Mouse (Mus musculus) liver, embryonic 15.5 days (tissue): ENCODE data around the gene Tpst1. TPM values are rescaled to one million over a fixed set of nuclear protein-coding genes. Genes with fewer than 3 reads are reported as not detected.

Experiments used
- ATAC-seq: fragments of 200-750 bp; cut with Nextera tagmentation; 2 replicates; pipeline ENCODE4 v1.8.0; 2017; ENCODE audit warnings: moderate number of reproducible peaks, mild to moderate bottlenecking, moderate library complexity; ENCODE audit not compliant: insufficient read depth
- H3K27ac ChIP-seq: fragments of 300-500 bp; sonication (generic); replicated peaks from 2 replicates; pipeline ENCODE4 v1.5.1; 2015; ENCODE audit warnings: mild to moderate bottlenecking, inconsistent platforms
- H3K27me3 ChIP-seq: fragments of 300-500 bp; sonication (generic); 2 replicates; pipeline ENCODE4 v1.6.1; 2015; ENCODE audit warnings: mild to moderate bottlenecking, inconsistent platforms
- H3K36me3 ChIP-seq: fragments of 300-500 bp; sonication (generic); replicated peaks from 2 replicates; pipeline ENCODE4 v1.6.1; 2015; ENCODE audit warnings: moderate library complexity, mild to moderate bottlenecking, inconsistent platforms
- H3K4me1 ChIP-seq: fragments of 300-500 bp; sonication (generic); replicated peaks from 2 replicates; pipeline ENCODE4 v1.6.1; 2015; ENCODE audit warnings: inconsistent platforms
- H3K4me2 ChIP-seq: fragments of 300-500 bp; sonication (generic); 2 replicates; pipeline ENCODE4 v1.6.1; 2015; ENCODE audit warnings: moderate library complexity, mild to moderate bottlenecking, inconsistent platforms
- H3K4me3 ChIP-seq: fragments of 300-500 bp; sonication (generic); replicated peaks from 2 replicates; pipeline ENCODE4 v1.5.1; 2015; ENCODE audit warnings: mild to moderate bottlenecking, inconsistent platforms
- H3K9ac ChIP-seq: fragments of 300-500 bp; sonication (generic); 2 replicates; pipeline ENCODE4 v1.6.1; 2015; ENCODE audit warnings: moderate library complexity, mild to moderate bottlenecking, inconsistent platforms
- H3K9me3 ChIP-seq: fragments of 300-500 bp; sonication (generic); replicated peaks from 2 replicates; pipeline ENCODE4 v1.6.1; 2016; ENCODE audit warnings: inconsistent platforms
- WGBS: fragments of 180-500 bp; shearing (Covaris S2); methylation state at CpG from one replicate; pipeline ENCODE4 v1.1.7; 2015; ENCODE audit warnings: mixed read lengths; ENCODE audit not compliant: insufficient replicate concordance; 5-methylcytosine and 5-hydroxymethylcytosine counted together
- polyA plus RNA-seq: library from polyadenylated mRNA; unstranded; fragments of >200 nt; fragmentation: Nextera tagmentation; extraction: Ambion mirVana; gene quantifications from 2 replicates; pipeline ENCODE4 v1.2.1, GENCODE M21; 2015

Tpst1 gene
- polyA plus RNA-seq, 1 experiment from 2014 or later = 22.6 TPM

DNA sequence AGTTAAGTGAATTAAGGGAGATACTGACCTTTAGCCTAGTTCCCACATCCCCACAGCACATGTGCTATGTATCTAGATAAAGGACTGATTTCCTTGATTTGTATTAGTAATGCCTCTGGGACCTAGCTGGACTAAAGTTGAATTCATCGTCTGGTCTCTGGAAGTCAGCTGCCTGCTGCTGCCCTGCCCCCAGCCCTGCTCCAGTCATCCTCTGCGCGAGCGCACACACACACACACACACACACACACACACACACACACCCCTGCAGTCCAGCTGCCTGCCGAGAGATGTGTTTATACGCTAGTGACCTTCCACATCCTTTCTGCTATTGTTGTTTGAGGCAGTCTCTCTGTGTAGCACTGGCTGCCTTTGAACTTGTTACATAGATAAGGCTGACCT is 47.8 kb downstream of the Tpst1 start:
- 78% methylated on average over 6 of the region's 6 CpGs for WGBS
- H3K4me3 ChIP-seq = no peak overlapping the region
- no peak for ATAC-seq
- no peak overlapping the region for H3K9ac ChIP-seq
- H3K27ac ChIP-seq = no peak overlapping the region
- no peaks in the 10 kb centered on the region for H3K4me1 ChIP-seq
- H3K36me3 ChIP-seq = peaks cover 9% of the 10 kb centered on the region; the same call in 1 of the 2 replicates
- no peaks in the 10 kb centered on the region for H3K9me3 ChIP-seq
- H3K27me3 ChIP-seq = no peaks in the 10 kb centered on the region
- no peak overlapping the region for H3K4me2 ChIP-seq

DNA sequence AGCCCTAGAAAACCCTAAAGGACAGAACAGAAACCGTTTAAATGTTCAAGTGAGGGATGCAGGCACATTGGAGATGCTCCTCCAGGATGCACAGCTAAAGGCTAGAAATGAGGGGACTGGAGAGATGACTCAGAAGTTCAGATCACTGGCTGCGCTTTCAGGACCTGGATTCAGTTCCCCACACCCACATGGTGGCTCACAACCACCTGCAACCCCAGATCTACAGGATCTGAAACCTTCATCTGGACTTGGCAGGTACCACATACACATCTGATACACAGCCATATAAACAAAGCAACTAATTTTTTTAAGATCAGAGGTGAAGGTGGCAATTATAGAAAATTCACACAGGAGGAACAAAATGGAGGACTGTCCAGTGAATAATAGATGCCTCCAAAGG is 49.2 kb downstream of the Tpst1 start:
- Histone ChIP-seq H3K4me3 (no peak overlapping the region), H3K27ac (no peak overlapping the region), H3K9me3 (no peaks in the 10 kb centered on the region), H3K4me1 (no peaks in the 10 kb centered on the region), H3K36me3 (0 out of 2 replicates have a peak, but pooled peaks cover 3% of the 10 kb centered on the region), H3K9ac (no peak overlapping the region), H3K4me2 (no peak overlapping the region), H3K27me3 (no peaks in the 10 kb centered on the region)
- no peak for ATAC-seq
- WGBS = 75% methylated on average over 2 of the region's 2 CpGs

- Histone ChIP-seq H3K9me3 (no peaks in the 10 kb centered on the region), H3K27ac (no peak overlapping the region), H3K4me1 (no peaks in the 10 kb centered on the region), H3K4me2 (no peak overlapping the region), H3K9ac (no peak overlapping the region), H3K36me3 (0 out of 2 replicates have a peak, but pooled peaks cover 3% of the 10 kb centered on the region), H3K27me3 (no peaks in the 10 kb centered on the region), H3K4me3 (no peak overlapping the region)
- ATAC-seq = no peak
- WGBS = 72% methylated on average over 5 of the region's 5 CpGs
Observed at GRCm38 (mm10) chr5:130124271-130124670, 51.1 kb downstream of the Tpst1 start.

DNA sequence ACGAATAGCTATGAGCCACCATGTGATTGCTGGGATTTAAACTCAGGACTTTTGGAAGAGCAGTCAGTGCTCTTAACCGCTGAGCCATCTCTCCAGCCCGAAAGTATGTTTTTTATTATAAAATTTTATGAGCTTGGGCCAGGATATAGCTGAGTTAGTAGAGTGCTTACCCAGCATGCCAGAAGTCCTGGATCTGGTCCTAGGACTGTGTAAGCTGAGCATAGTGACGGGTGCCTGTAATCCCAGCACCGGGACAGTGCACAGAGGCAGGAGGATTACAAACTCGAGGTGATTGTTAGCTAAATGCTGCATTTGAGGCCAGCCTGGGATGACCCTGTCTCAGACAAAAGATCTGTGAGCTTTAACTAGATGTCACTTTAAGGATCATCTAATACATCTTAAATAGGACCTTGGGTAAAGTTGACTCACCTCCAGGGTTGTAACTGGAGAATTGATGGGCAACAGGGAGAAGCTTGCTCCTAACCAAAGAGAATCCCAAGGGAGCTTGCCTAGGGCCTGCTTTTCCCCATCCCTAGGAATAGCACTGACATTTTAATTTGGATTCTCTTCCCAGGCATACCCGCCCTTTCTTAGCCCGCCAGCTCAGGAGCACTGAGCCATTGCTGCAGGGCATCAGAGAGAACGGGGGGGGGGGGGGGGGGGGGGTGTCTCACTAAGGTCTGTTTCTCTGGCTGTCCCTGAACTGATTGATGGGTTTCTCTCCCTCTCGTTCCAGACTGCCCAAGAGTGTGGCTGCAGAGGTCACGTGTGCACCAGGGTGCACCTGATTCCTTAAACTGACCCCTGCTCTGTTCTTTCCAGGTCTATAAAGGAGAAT is 55.8 kb downstream of the Tpst1 start:
- ATAC-seq = no peak
- Histone ChIP-seq H3K27ac (no peak overlapping the region), H3K4me3 (no peak overlapping the region), H3K9me3 (no peaks in the 10 kb centered on the region), H3K9ac (no peak overlapping the region), H3K36me3 (peaks cover 3% of the 10 kb centered on the region; the same call in 1 of the 2 replicates), H3K4me1 (no peaks in the 10 kb centered on the region), H3K4me2 (no peak overlapping the region), H3K27me3 (no peaks in the 10 kb centered on the region)
- 62% methylated on average over 11 of the region's 11 CpGs for WGBS

DNA sequence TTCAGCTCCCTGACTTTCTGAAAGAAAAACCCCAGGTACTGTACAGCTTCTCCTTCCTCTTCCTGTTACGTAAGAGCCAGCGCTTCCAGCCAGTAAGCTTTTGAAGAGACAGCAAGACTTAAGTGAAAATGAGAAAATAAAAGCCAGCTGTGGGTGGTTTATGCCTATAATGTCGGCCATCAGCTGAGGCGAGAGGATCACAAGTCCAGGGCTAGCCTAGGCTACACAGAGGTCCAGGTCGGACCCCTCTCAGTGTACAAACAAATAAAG is 56.3 kb downstream of the Tpst1 start:
- Histone ChIP-seq H3K27ac (no peak overlapping the region), H3K36me3 (peaks cover 3% of the 10 kb centered on the region; the same call in 1 of the 2 replicates), H3K27me3 (no peaks in the 10 kb centered on the region), H3K4me1 (no peaks in the 10 kb centered on the region), H3K9ac (no peak overlapping the region), H3K4me3 (no peak overlapping the region), H3K4me2 (no peak overlapping the region), H3K9me3 (no peaks in the 10 kb centered on the region)
- no peak for ATAC-seq
- WGBS = 65% methylated on average over 5 of the region's 5 CpGs

DNA sequence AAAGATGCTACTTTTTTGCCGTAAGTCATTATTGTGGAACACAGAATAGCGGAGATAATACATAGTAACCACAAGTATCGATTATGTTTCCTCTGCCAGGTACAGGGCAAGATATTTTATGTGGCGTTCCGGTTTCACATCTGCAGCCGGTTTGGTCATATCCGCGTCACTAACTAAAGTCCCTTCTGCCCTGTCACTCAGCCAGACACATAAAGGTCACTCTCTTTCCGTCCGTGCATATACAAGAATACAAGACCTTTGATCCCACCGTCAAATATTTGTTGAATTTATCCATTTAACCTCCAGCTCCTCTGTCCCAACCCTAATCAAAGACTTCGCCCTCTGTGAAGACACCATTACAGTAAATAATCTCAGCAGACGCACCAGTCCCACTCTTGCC is 63.5 kb downstream of the Tpst1 start:
- Histone ChIP-seq H3K4me2 (no peak overlapping the region), H3K4me3 (no peak overlapping the region), H3K9ac (no peak overlapping the region), H3K27me3 (no peaks in the 10 kb centered on the region), H3K27ac (no peak overlapping the region), H3K36me3 (no peaks in the 10 kb centered on the region), H3K4me1 (peaks cover 3% of the 10 kb centered on the region), H3K9me3 (no peaks in the 10 kb centered on the region)
- WGBS = 80% methylated on average over 13 of the region's 13 CpGs
- 0 out of 2 replicates have a peak, but pooled peaks have one; percentile 25 for ATAC-seq

DNA sequence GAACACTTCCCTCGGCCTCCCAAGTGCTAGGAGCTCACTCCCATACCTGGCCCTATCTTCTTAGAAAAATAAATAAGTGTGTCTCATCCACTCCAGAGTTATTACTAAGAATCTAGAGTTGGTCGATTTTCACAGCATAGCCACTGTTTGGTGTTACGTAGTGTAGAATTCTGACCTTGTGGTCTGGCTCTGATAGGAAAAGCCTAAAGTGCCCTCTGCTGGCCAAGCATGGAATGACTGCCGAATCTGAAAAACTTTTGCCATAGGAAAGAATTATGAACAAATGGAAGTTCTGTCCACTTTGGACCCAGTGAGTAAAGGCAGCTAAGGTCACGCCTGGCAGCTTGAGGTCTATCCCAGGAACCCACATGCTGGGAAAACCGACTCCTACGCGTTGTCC is 66.3 kb downstream of the Tpst1 start:
- Histone ChIP-seq H3K36me3 (no peaks in the 10 kb centered on the region), H3K4me2 (no peak overlapping the region), H3K9me3 (no peaks in the 10 kb centered on the region), H3K4me3 (no peak overlapping the region), H3K27me3 (no peaks in the 10 kb centered on the region), H3K9ac (no peak overlapping the region), H3K27ac (no peak overlapping the region), H3K4me1 (peaks cover 16% of the 10 kb centered on the region)
- 20% methylated on average over 8 of the region's 8 CpGs for WGBS
- ATAC-seq = no peak

GRCm38 (mm10) chr5:130141138-130141537 is 68.0 kb downstream of the Tpst1 start:
- H3K27me3 ChIP-seq = no peaks in the 10 kb centered on the region
- no peak overlapping the region for H3K27ac ChIP-seq
- no peak overlapping the region for H3K9ac ChIP-seq
- H3K4me1 ChIP-seq = peaks cover 27% of the 10 kb centered on the region
- H3K4me3 ChIP-seq = no peak overlapping the region
- 65% methylated on average over 5 of the region's 5 CpGs for WGBS
- no peaks in the 10 kb centered on the region for H3K9me3 ChIP-seq
- H3K36me3 ChIP-seq = no peaks in the 10 kb centered on the region
- no peak for ATAC-seq
- H3K4me2 ChIP-seq = no peak overlapping the region

- no peak for ATAC-seq
- 50% methylated on average over 4 of the region's 4 CpGs for WGBS
- H3K4me1 ChIP-seq = peaks cover 33% of the 10 kb centered on the region
- no peak overlapping the region for H3K4me2 ChIP-seq
- H3K27me3 ChIP-seq = no peaks in the 10 kb centered on the region
- H3K9me3 ChIP-seq = no peaks in the 10 kb centered on the region
- no peaks in the 10 kb centered on the region; the same call in 1 of the 2 replicates for H3K36me3 ChIP-seq
- H3K4me3 ChIP-seq = no peak overlapping the region
- no peak overlapping the region for H3K27ac ChIP-seq
- H3K9ac ChIP-seq = no peak overlapping the region
Observed at GRCm38 (mm10) chr5:130142041-130142440, 68.9 kb downstream of the Tpst1 start.

DNA sequence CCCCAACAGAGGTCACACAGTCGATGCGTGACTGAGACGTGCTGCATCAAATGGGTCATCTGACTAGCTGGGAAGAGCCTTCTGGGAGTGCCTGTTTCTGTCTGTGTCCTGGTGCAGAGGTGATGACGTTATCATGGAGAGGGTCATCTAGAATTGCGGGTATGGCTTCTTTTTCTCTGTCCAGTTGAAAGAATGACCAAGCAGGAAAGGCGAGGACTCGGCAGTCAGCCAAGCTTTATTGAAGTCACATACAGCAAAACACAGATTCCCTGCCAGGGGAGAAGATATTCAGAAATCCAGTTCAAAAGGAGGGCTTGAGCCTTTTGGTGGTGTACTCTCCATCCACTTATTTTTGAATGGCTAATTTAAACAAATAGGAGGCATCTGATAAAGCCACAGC is 70.0 kb downstream of the Tpst1 start:
- H3K36me3 ChIP-seq = peaks cover 10% of the 10 kb centered on the region
- peak overlapping the region; percentile 60; the same call in 1 of the 2 replicates for H3K9ac ChIP-seq
- peak overlapping the region; percentile 87 for H3K4me2 ChIP-seq
- H3K27me3 ChIP-seq = no peaks in the 10 kb centered on the region
- 85% methylated on average over 7 of the region's 7 CpGs for WGBS
- peaks cover 40% of the 10 kb centered on the region for H3K4me1 ChIP-seq
- peak overlapping the region; percentile 99 for H3K27ac ChIP-seq
- no peak for ATAC-seq
- peak overlapping the region; percentile 73 for H3K4me3 ChIP-seq
- H3K9me3 ChIP-seq = no peaks in the 10 kb centered on the region

DNA sequence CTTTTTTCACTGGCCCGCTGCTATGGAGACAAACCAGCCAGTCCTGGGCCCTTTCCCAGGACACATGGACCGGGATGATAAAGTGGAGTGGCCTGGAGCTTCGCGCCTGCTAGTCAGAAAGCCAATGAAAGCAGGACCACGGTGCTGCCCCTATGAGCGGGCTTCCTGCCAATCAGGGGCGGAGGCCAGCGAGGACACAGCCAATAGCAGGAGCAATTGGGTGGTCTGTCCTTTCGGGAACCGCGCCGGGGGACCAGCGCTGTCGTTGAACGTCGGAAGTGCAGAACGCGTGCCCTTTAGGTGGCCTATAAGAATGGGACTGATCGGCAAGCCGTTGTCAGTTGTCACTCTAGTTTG is 70.8 kb downstream of the Tpst1 start:
- peak overlapping the region; percentile 87 for H3K4me2 ChIP-seq
- WGBS = 3% methylated on average over 20 of the region's 20 CpGs
- peaks cover 18% of the 10 kb centered on the region for H3K36me3 ChIP-seq
- no peaks in the 10 kb centered on the region for H3K27me3 ChIP-seq
- peak overlapping the region; percentile 99 for H3K27ac ChIP-seq
- no peaks in the 10 kb centered on the region for H3K9me3 ChIP-seq
- peaks cover 40% of the 10 kb centered on the region for H3K4me1 ChIP-seq
- H3K4me3 ChIP-seq = peak overlapping the region; percentile 73
- peak overlapping the region; percentile 60 for H3K9ac ChIP-seq
- peak; percentile 52 for ATAC-seq
